Mouse (Mus musculus) thymus, postnatal 4 days (tissue): ENCODE results near the gene Krtap9-5.

Source experiments
- DNase-seq: peaks from one replicate; pipeline ENCODE4 v3.0.0; 2021

Krtap9-5 gene

DNA sequence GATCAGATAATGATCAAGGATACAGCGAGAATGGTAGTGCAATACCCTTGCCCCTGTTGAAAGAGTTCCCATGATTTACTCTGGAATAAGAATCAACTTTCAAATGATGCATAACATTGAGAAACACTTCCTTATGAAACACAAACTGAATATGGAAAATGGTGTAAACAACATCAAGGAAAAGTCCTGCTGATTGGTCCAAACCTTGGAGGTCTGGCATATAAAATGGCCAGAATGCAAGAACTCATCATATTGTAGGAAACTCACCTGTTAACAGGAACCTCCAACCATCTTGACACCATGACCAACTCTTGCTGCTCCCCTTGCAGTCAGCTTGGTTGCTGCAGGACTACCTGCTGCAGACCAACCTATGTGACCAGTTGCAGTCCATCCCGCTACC is at the start of gene Krtap9-5:
TSS of gene Krtap9-5 (plus strand) at position 301 of the 400 bp plus-strand sequence.
- no peak for DNase-seq

DNA sequence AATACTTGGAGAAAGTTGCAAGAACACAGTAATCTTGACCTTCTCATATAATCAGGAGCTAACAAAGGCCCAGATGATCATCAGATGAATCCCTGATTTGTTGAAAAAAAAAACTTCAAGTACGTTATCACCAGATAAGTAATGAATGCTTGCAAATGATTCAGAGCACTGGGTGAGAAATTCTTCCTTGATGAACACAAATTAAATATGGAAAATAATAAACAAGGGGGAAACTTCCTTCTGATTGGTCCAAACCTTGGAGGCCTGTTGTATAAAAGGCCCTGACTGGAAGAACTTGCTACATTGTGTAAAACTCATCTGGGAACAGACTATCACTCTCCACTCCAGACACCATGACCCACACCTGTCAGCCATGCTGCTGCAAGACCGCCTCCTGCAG is 40.7 kb upstream of the Krtap9-5 start, which contains the start of gene Krtap31-1:
TSS of gene Krtap31-1 (plus strand) at position 301 of the 400 bp plus-strand sequence.
- DNase-seq, result no peak

DNA sequence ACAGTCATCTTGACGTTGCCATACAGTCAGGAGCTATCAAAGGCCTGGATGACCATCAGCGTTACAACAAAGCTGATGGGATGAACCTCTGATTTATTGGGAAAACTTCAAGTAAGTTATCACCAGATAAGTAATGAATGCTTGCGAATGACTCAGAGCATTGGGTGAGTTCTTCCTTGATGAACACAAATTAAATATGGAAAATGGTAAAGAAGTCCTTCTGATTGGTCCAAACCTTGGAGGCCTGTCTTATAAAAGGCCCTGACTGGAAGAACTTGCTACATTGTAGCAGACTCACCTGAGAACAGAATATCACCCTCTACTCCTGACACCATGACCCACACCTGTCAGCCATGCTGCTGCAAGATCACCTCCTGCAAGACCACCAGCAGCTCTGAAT is 33.8 kb upstream of the Krtap9-5 start, which contains the start of gene Gm11565:
TSS of gene Gm11565 (plus strand) at position 301 of the 400 bp plus-strand sequence.
- DNase-seq, result no peak

GRCm38 (mm10) chr11:99935991-99936390 is 12.3 kb upstream of the Krtap9-5 start, which contains the start of gene Krtap31-2:
Gene Krtap31-2 (plus strand): TSS chr11:99936291.
- no peak for DNase-seq

- no peak for DNase-seq
These were observed 10.5 kb upstream of the Krtap9-5 start for GRCm38 (mm10) chr11:99937751-99938264.

DNA sequence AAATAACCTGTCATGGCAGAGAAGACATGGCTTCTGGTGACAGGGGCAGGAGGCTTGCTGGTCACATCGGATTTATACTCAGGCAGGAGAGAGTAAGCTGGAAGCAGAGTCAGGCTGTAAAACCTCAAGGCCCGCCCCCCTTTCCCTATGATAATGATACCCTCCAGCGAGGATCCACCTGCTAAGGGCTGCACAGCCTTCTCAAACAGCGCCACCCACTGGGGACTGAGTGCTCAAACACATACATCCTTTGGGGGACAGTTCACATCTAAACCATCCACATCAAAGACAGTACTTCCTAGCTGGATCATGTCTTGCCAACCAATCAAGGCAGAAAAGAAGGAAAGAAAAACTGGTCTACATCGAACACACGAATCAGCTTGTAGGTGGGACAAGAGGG is 15.9 kb downstream of the Krtap9-5 start:
- no peak for DNase-seq

DNA sequence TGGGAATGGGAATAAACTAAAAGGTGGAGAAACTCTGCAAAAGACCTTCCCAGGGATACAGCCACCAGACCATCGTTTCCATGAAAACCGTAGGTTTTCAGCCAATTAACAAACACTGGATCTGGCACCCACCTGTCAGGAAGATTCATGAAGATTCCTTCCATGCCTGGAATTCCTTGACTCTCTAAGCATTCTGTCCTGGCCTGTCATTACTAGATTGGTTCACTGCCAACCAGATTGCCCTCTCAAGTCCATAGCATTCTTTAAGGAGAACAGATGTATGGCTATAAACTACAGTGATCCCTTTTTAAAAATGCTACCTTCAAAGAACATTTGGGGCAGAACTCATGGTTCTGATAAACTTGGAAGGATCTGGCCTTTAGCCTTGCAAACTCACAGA is 17.7 kb downstream of the Krtap9-5 start:
- no peak for DNase-seq

DNA sequence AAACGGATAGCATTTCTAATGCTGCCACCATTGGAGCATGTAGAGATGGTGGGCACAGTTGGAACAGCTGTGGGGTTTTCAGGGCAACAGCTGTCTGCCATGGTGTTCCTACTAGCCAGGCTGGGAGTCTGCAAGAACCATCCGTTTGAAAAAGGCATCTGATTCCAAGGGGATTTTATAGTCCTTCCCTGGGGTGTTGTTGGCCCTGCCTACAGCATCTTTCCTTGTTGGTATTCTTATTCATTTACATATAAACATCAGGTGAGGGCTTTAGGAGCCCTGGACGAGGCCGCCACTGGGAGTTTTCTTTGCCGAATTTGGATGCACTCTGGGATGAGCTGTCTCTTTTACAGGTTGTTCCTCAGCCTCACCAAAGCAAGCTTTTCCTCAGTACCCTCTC is 30.7 kb downstream of the Krtap9-5 start, which contains the start of gene Krtap29-1:
TSS of gene Krtap29-1 (minus strand) at position 101 of the 400 bp plus-strand sequence.
- no peak for DNase-seq

- DNase-seq, result no peak
These were observed 34.5 kb downstream of the Krtap9-5 start for GRCm38 (mm10) chr11:99982731-99983130.

DNA sequence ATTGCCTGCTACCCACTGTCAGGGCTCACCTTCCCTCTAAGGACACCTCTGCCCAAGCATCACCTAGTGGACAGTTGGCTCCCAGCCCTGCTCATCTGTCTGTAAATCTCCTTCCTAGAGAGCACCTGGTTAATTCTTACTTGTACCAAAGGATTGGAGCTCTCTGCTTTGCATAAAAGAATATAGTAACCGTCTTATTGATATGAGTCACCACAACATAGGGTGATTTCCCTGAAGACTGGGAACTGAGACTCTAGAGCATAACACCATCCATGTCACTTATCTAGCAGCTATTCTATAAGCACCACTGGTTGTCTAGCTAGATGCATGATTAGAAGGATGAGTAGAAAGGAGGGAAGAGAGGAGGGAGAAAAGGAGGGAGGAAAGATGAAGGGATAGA is 35.2 kb downstream of the Krtap9-5 start:
- DNase-seq, result no peak

- no peak for DNase-seq
These were observed 37.2 kb downstream of the Krtap9-5 start for GRCm38 (mm10) chr11:99985291-99986092.

DNA sequence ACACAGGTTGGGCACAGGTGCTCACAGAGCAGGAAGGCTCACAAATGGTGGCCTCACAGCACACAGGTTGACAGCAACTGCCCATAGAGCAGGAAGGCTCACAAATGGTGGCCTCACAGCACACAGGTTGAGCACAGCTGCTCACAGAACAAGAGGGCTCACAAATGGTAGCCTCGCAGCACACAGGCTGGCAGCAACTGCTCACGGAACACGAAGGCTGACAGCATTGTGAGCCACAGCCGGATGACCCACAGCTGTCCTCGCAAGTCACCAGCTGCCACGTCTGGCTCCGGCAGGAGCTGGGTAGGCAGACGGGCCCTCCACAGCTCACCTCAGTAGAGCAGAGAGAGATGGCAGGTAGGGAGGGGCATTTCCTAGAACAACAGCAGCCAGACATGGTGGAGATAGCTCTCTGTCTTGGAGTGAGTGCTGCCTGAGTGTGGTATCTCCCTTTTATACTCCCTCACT is 37.9 kb downstream of the Krtap9-5 start, which contains the start of gene Krtap16-1:
TSS of gene Krtap16-1 (minus strand) at position 418 of the 468 bp plus-strand sequence.
- DNase-seq, result no peak

GRCm38 (mm10) chr11:99988530-99988929 is 40.3 kb downstream of the Krtap9-5 start:
- DNase-seq, result no peak

- no peak for DNase-seq
These were observed 41.7 kb downstream of the Krtap9-5 start for GRCm38 (mm10) chr11:99989881-99990405.

- DNase-seq, result no peak
These were observed 42.3 kb downstream of the Krtap9-5 start for GRCm38 (mm10) chr11:99990571-99990970.

DNA sequence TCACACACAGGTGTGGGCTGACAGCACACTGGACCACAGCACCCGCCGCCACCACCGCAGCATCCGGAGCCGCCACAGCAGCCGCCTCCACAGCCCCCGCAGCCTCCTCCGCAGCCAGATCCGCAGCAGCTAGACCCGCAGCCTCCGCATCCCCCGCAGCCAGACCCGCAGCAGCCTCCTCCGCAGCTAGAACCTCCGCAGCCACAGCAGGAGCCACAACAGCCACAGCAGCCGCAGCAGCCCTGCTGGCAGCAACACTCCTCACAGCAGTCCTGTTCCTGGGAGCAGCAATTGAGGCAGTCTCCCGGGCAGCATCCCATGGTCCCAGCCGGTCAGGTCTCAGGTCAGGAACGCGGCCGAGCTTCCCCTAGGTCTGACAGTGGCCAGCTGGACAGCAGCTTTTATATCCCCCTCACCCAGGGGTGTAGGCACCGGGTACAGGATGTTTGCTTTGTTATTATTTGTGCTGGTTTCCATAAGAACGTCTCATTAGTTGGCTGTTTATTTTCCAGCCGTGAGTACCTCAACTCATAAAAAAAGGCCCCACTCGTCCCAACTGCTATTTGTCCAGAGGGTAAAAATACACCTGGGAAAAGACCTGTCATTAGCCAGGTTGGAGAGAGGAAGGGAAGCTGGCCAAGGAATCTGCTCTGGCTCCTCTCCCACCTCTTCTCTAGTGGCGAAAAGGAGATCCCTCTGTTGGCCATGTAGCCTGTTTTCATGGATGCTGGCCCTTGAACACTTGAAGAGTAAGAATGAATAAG is 45.5 kb downstream of the Krtap9-5 start, which contains the start of gene Krtap17-1:
TSS of gene Krtap17-1 (minus strand) at position 375 of the 764 bp plus-strand sequence.
- no peak for DNase-seq

DNA sequence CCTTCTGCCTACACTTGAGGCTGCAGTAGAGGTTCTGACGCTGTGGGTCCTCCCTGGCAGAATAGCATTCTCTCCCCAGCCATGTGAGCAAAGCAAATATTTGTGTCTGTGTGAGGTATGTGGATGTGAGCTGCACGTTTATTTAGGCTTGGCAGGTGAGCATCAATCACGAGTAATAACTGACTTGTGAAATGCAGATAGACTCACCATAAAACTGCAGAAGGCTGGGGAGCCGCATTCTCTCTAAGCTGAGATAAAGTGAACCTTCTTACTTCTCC is 46.0 kb downstream of the Krtap9-5 start:
- no peak for DNase-seq

- no peak for DNase-seq
These were observed 50.8 kb downstream of the Krtap9-5 start for GRCm38 (mm10) chr11:99999091-99999490.
